Mouse (Mus musculus) cerebellum, postnatal 10 days (tissue): Measurements from ENCODE around the gene E130208F15Rik.

Experiments used
- DNase-seq, 2 experiments: peaks; one replicate each; pipeline ENCODE4 v3.0.0; 2021; ENCODE audit warnings: mixed read lengths in 2 of 2

The E130208F15Rik gene

GRCm38 (mm10) chr7:30308076-30309005, 13.2 kb upstream of the E130208F15Rik start, which contains the start of gene Alkbh6:
Gene Alkbh6, plus strand, starts transcription at chr7:30308717.
- DNase-seq, result peak; percentile 94 to 96

GRCm38 (mm10) chr7:30309395-30310129, 12.0 kb upstream of the E130208F15Rik start:
- no peak for DNase-seq

- DNase-seq, result no peak
Measured at GRCm38 (mm10) chr7:30310136-30310535, 11.4 kb upstream of the E130208F15Rik start.

- peak in 1 of 2 experiments; percentile 41 for DNase-seq
Measured at GRCm38 (mm10) chr7:30313666-30314320, 7.7 kb upstream of the E130208F15Rik start.

- DNase-seq, result peak; percentile 47 to 48
Measured at GRCm38 (mm10) chr7:30314721-30315155, 6.8 kb upstream of the E130208F15Rik start, which contains the start of gene Syne4. Gene Syne4, plus strand, starts transcription at chr7:30314807.

- peak in 1 of 2 experiments; percentile 32 for DNase-seq
Measured at GRCm38 (mm10) chr7:30315559-30316529, 5.7 kb upstream of the E130208F15Rik start.

GRCm38 (mm10) chr7:30318142-30318541, 3.4 kb upstream of the E130208F15Rik start:
- DNase-seq, result no peak

- DNase-seq, result no peak
Measured at GRCm38 (mm10) chr7:30320946-30321345, 594 bp upstream of the E130208F15Rik start.

- DNase-seq, result peak; percentile 99
Measured at GRCm38 (mm10) chr7:30322285-30322667, 736 bp downstream of the E130208F15Rik start.

- DNase-seq, result no peak
Measured at GRCm38 (mm10) chr7:30322865-30323264, 1.3 kb downstream of the E130208F15Rik start.

- no peak for DNase-seq
Measured at GRCm38 (mm10) chr7:30323795-30324194, 2.3 kb downstream of the E130208F15Rik start, which contains the start of gene Sdhaf1. Gene Sdhaf1, minus strand, starts transcription at chr7:30323895.

GRCm38 (mm10) chr7:30324300-30324944, 2.9 kb downstream of the E130208F15Rik start:
- no peak for DNase-seq

GRCm38 (mm10) chr7:30325364-30325763, 3.8 kb downstream of the E130208F15Rik start:
- peak; percentile 68 to 79 for DNase-seq

GRCm38 (mm10) chr7:30326427-30326826, 4.9 kb downstream of the E130208F15Rik start:
- DNase-seq, result no peak

GRCm38 (mm10) chr7:30327140-30327539, 5.6 kb downstream of the E130208F15Rik start:
- DNase-seq, result peak; percentile 90 to 94

- no peak for DNase-seq
Measured at GRCm38 (mm10) chr7:30328379-30328778, 6.8 kb downstream of the E130208F15Rik start.

- DNase-seq, result peak; percentile 97 to 98
Measured at GRCm38 (mm10) chr7:30331887-30332286, 10.3 kb downstream of the E130208F15Rik start.

GRCm38 (mm10) chr7:30332622-30333259, 11.2 kb downstream of the E130208F15Rik start:
- peak; percentile 53 to 59 for DNase-seq

- peak; percentile 93 to 96 for DNase-seq
Measured at GRCm38 (mm10) chr7:30333436-30333835, 11.9 kb downstream of the E130208F15Rik start.

- DNase-seq, result peak; percentile 73 to 78
Measured at GRCm38 (mm10) chr7:30334563-30334962, 13.0 kb downstream of the E130208F15Rik start.
